Mouse (Mus musculus): ENCODE results near the gene Msrb3.

Msrb3 gene

DNA sequence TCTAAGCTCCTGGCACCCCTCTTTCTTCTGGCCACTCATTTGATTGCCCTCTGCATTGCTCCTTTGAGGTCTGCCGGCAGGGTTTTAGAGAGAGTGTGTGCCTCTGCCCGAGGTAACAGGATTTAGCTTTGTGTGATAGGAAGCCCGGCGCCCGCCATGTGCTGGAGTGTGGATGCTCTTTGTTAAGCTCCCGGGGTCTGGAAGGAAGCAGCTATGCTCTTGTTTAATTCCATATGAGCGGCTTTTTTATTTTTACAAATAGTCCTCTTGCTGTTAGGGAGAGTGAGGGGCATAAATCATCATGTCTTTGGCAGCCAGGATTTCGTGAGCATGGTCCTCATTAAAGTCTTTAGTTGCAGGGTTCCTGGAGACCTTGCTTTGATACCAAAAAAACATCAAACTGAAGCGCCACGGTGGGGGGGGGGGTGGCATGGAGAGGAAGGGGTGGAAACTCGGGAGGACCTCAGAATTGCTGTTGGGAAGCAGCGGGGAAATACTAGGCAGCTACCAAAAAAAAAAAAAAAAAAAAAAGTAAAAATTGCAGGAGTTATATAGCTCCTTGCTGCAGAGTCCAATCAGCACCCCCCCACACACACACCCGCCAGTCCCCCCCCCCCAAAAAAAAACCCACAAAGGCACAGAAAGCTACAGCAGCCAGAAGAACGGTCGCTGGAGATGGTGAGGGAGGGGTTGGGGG, 154.3 kb downstream of the Msrb3 start:
- peak; percentile 55 for DNase-seq

- peak; percentile 52 for DNase-seq
Measured at GRCm38 (mm10) chr10:120736508-120737069, 162.3 kb downstream of the Msrb3 start.

GRCm38 (mm10) chr10:120735722-120736507, 163.0 kb downstream of the Msrb3 start:
- peak; percentile 61 for DNase-seq

DNA sequence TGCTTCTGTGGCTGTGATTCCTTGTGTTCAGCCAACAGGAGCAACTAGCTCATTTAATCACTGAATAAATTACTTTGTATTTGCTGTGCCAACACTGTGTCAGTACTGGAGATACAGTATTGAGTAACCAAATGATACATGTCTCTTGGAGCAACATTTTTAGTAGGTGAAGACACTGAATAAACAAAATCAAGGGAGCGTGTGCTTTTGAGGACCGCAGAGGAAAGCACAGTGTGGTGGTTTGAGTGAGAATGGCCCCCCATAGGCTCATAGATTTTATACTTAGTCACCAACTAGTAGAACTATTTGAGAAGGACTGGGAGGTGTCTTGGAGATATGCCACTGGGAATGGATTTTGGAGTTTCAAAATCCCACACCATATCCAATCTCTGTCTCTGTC, 164.5 kb downstream of the Msrb3 start:
- DNase-seq, result no peak

Measured in retina, postnatal 1 day (tissue).